Mouse (Mus musculus) embryonic facial prominence, embryonic 14.5 days (tissue): ENCODE results near the gene Dnaaf2. TPM values are rescaled to one million over a fixed set of nuclear protein-coding genes. Genes with fewer than 3 reads are reported as not detected.

Experiments used
- ATAC-seq: fragments of 200-750 bp; cut with Nextera tagmentation; 2 replicates; pipeline ENCODE4 v1.8.0; 2017; ENCODE audit warnings: low read depth, moderate number of reproducible peaks, moderate TSS enrichment
- DNase-seq: peaks from one replicate; pipeline ENCODE4 v3.0.0-alpha.2; 2015; ENCODE audit warnings: low spot score
- H3K27ac ChIP-seq: fragments of 300-500 bp; sonication (generic); replicated peaks from 2 replicates; pipeline ENCODE4 v1.5.1; 2014; ENCODE audit warnings: low read depth, mild to moderate bottlenecking, low read length, moderate library complexity
- H3K27me3 ChIP-seq: fragments of 300-500 bp; sonication (generic); replicated peaks from 2 replicates; pipeline ENCODE4 v1.6.1; 2014; ENCODE audit warnings: low read length; ENCODE audit not compliant: control insufficient read depth, insufficient read depth
- H3K36me3 ChIP-seq: fragments of 300-500 bp; sonication (generic); 2 replicates; pipeline ENCODE4 v1.6.1; 2014; ENCODE audit warnings: low read length, mixed read lengths; ENCODE audit not compliant: control insufficient read depth, insufficient read depth
- H3K4me1 ChIP-seq: fragments of 300-500 bp; sonication (generic); 2 replicates; pipeline ENCODE4 v1.6.1; 2014; ENCODE audit warnings: antibody characterized with exemption, low read length; ENCODE audit not compliant: control insufficient read depth, insufficient read depth
- H3K4me2 ChIP-seq: fragments of 300-500 bp; sonication (generic); 2 replicates; pipeline ENCODE4 v1.6.1; 2014; ENCODE audit warnings: low read depth, mild to moderate bottlenecking, low read length, moderate library complexity, mixed read lengths
- H3K4me3 ChIP-seq: fragments of 300-500 bp; sonication (generic); 2 replicates; pipeline ENCODE4 v1.5.1; 2014; ENCODE audit warnings: low read depth, mild to moderate bottlenecking, low read length
- H3K9ac ChIP-seq: fragments of 300-500 bp; sonication (generic); 2 replicates; pipeline ENCODE4 v1.6.1; 2014; ENCODE audit warnings: low read depth, mild to moderate bottlenecking, low read length, moderate library complexity, mixed read lengths
- H3K9me3 ChIP-seq: fragments of 300-500 bp; sonication (generic); 2 replicates; pipeline ENCODE4 v1.6.1; 2016; ENCODE audit warnings: low read length; ENCODE audit not compliant: control insufficient read depth
- WGBS: fragments of 180-500 bp; shearing (Covaris S2); extraction: QIAGEN DNeasy Blood & Tissue Kit; methylation state at CpG from one replicate; pipeline ENCODE4 v1.1.7; 2014; 5-methylcytosine and 5-hydroxymethylcytosine counted together
- polyA plus RNA-seq: library from polyadenylated mRNA; unstranded; fragments of >200 nt; fragmentation: Nextera tagmentation; extraction: Ambion mirVana; gene quantifications from 2 replicates; pipeline ENCODE4 v1.2.1, GENCODE M21; 2014

The Dnaaf2 gene
- polyA plus RNA-seq, 1 experiment from 2014 or later, result 5.5 TPM

GRCm38 (mm10) chr12:69220613-69221277, 22.5 kb upstream of the Dnaaf2 start:
- 92% methylated on average over 16 of the region's 19 CpGs for WGBS
- H3K4me3 ChIP-seq, result no peak overlapping the region
- no peak overlapping the region for H3K4me2 ChIP-seq
- H3K36me3 ChIP-seq, result peaks cover 47% of the 10 kb centered on the region; the same call in 1 of the 2 replicates
- no peak overlapping the region for H3K27ac ChIP-seq
- DNase-seq (no peak), ATAC-seq (no peak)
- H3K4me1 ChIP-seq, result no peaks in the 10 kb centered on the region
- H3K27me3 ChIP-seq, result no peaks in the 10 kb centered on the region
- no peak overlapping the region for H3K9ac ChIP-seq
- H3K9me3 ChIP-seq, result no peaks in the 10 kb centered on the region

GRCm38 (mm10) chr12:69216587-69216986, 18.4 kb upstream of the Dnaaf2 start:
- Histone ChIP-seq H3K9me3 (no peaks in the 10 kb centered on the region), H3K4me2 (no peak overlapping the region), H3K27me3 (no peaks in the 10 kb centered on the region), H3K4me3 (no peak overlapping the region), H3K4me1 (no peaks in the 10 kb centered on the region), H3K9ac (no peak overlapping the region), H3K36me3 (peaks cover 77% of the 10 kb centered on the region), H3K27ac (no peak overlapping the region)
- ATAC-seq (no peak), DNase-seq (no peak)
- WGBS, result 91% methylated on average over 7 of the region's 7 CpGs

GRCm38 (mm10) chr12:69215000-69215785, 17.0 kb upstream of the Dnaaf2 start:
- H3K4me2 ChIP-seq, result no peak overlapping the region
- WGBS, result 69% methylated on average over 3 of the region's 3 CpGs
- H3K27me3 ChIP-seq, result no peaks in the 10 kb centered on the region
- H3K27ac ChIP-seq, result no peak overlapping the region
- peaks cover 78% of the 10 kb centered on the region for H3K36me3 ChIP-seq
- H3K4me3 ChIP-seq, result no peak overlapping the region
- DNase-seq (no peak), ATAC-seq (no peak)
- H3K9me3 ChIP-seq, result no peaks in the 10 kb centered on the region
- no peaks in the 10 kb centered on the region for H3K4me1 ChIP-seq
- H3K9ac ChIP-seq, result no peak overlapping the region

- Histone ChIP-seq H3K27me3 (no peaks in the 10 kb centered on the region), H3K36me3 (peaks cover 83% of the 10 kb centered on the region), H3K9ac (no peak overlapping the region), H3K9me3 (no peaks in the 10 kb centered on the region), H3K4me3 (no peak overlapping the region), H3K4me2 (no peak overlapping the region), H3K4me1 (no peaks in the 10 kb centered on the region), H3K27ac (no peak overlapping the region)
- WGBS, result 91% methylated on average over 7 of the region's 7 CpGs
- ATAC-seq (no peak), DNase-seq (no peak)
Observed at GRCm38 (mm10) chr12:69214393-69214792, 16.2 kb upstream of the Dnaaf2 start.

GRCm38 (mm10) chr12:69213186-69213777, 15.1 kb upstream of the Dnaaf2 start:
- H3K9me3 ChIP-seq, result no peaks in the 10 kb centered on the region
- H3K27me3 ChIP-seq, result no peaks in the 10 kb centered on the region
- H3K4me2 ChIP-seq, result no peak overlapping the region
- H3K9ac ChIP-seq, result no peak overlapping the region
- ATAC-seq, result no peak
- no peaks in the 10 kb centered on the region for H3K4me1 ChIP-seq
- no peak overlapping the region for H3K27ac ChIP-seq
- 94% methylated on average over 13 of the region's 13 CpGs for WGBS
- DNase-seq, result no peak
- H3K36me3 ChIP-seq, result peaks cover 80% of the 10 kb centered on the region
- no peak overlapping the region for H3K4me3 ChIP-seq

- Histone ChIP-seq H3K4me3 (no peak overlapping the region), H3K27me3 (no peaks in the 10 kb centered on the region), H3K4me1 (no peaks in the 10 kb centered on the region), H3K27ac (no peak overlapping the region), H3K36me3 (peaks cover 76% of the 10 kb centered on the region), H3K9me3 (no peaks in the 10 kb centered on the region), H3K9ac (no peak overlapping the region), H3K4me2 (no peak overlapping the region)
- ATAC-seq (no peak), DNase-seq (peak; percentile 27)
- WGBS, result 79% methylated on average over 5 of the region's 5 CpGs
Observed at GRCm38 (mm10) chr12:69211057-69211456, 12.8 kb upstream of the Dnaaf2 start.

GRCm38 (mm10) chr12:69210056-69210979, 12.1 kb upstream of the Dnaaf2 start:
- peak; percentile 76 for ATAC-seq
- DNase-seq, result peak; percentile 22
- Histone ChIP-seq H3K9me3 (no peaks in the 10 kb centered on the region), H3K4me1 (no peaks in the 10 kb centered on the region), H3K9ac (no peak overlapping the region), H3K4me2 (no peak overlapping the region), H3K27me3 (no peaks in the 10 kb centered on the region), H3K4me3 (no peak overlapping the region), H3K27ac (no peak overlapping the region), H3K36me3 (peaks cover 73% of the 10 kb centered on the region)
- WGBS, result 82% methylated on average over 18 of the region's 18 CpGs

- 89% methylated on average over 2 of the region's 2 CpGs for WGBS
- DNase-seq (no peak), ATAC-seq (no peak)
- Histone ChIP-seq H3K27me3 (no peaks in the 10 kb centered on the region), H3K36me3 (peaks cover 62% of the 10 kb centered on the region), H3K4me3 (no peak overlapping the region), H3K9me3 (no peaks in the 10 kb centered on the region), H3K27ac (no peak overlapping the region), H3K4me1 (no peaks in the 10 kb centered on the region), H3K4me2 (no peak overlapping the region), H3K9ac (no peak overlapping the region)
Observed at GRCm38 (mm10) chr12:69208520-69208919, 10.3 kb upstream of the Dnaaf2 start.
